Mouse (Mus musculus): ENCODE data around the gene Supt4a.

Gene Supt4a

DNA sequence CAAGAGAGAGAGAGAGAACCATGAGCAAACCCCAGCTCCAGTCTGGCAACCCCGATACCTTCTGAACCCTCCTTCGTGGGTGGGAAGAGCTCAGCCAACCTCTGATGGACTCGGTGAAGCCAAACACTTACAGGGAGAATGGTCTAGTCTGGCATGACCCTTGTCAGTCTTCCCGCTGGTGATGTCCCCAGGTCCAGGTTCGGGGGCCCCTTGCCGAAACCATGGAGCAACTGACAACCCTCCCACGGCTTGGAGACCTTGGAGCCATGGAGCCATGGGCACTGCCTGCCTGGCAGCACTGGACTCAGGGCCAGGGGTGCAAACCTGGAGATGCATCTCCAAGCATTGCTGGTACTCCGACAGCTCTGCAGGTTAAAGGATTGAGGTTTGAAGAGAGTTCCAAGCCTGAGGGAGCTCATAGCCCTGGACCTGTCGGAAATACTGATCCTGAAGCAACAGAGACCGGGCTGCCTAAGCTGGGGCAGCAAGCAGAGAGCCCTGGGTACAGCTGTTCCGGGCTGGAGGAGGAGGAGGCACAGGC, 23.9 kb downstream of the Supt4a start:
- in situ Hi-C loops (cut with MboI, MseI), result loop anchor here in 1 of 2 experiments (5.0 kb wide), 1 partner anchor 294 kb away; no protein-coding TSS in a partner anchor

DNA sequence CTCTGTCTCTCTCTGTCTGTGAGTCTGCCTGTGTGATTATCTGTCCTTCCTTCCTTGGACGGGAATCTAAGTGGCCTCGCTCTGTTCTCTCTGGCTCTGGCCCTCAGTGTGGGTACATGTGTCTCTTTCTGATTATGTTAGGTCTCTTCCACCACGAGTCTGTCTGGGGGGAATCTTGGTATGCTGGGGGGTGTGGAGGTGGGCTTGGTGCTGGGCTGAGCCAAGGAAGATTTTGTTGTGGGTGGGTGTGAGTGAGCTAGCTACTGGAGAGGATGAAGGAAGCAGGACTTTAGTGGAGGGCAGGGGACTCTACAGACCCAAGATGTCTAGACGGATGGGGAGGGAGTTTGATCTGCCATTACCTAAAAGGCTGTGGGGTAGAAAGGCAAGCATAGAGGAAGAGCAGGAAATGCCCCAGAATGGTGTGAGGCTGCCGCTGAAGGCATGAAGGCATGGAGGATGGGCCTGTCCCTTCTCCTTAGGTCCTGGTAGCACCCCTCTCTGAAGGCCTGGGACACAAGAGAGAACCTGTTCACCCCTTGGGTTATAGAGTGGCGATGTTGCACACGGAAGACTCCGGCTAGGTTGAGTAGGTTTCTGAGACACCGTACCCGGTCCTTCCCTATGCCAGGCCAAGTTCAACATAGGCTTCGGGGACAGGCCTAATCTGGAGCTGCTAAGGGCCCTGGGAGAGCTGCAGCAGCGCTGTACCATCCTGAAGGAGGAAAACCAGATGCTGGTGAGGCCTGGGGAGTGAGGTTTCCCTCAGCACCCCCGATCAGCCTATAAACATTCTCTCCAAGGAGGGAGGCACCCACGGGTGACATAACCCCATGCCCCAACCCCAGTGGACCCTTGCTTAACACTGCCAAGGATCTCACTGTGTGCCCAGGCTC, 24.7 kb downstream of the Supt4a start:
- in situ Hi-C loops (cut with MboI, MseI), result loop anchor here in 1 of 2 experiments (5.0 kb wide), 1 partner anchor 295 kb away; no protein-coding TSS in a partner anchor

DNA sequence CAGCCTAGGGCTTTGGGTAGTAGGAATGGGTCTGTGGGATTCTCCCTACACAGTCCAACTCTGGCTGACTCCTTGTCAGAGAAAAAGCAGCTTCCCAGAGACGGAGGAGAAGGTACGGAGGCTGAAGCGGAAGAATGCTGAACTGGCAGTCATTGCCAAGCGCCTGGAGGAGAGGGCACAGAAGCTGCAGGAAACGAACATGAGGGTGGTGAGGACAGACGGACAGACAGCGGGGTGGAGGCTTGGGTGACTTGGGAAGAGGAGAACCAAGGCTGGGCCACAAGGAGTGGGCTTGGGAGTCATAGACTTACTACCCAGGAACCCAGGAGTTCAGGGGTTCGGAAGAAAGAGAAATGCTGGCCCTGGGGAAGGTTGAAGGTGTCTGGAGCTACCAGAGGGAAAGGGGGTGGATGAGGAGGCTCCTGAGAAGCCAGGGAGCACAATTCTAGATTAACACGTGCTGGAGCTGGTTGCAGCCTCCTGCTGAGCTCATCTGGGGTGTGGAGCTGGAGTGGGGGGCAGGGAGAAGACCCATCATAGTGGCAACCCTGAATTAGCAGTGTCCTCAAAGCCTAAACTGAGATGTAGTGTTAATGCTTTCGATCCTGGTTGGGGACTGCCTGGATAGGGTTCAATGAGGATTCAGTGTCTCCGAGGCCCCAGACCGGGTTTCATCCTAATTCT, 25.5 kb downstream of the Supt4a start:
- in situ Hi-C loops (cut with MboI, MseI), result loop anchor here in 1 of 2 experiments (5.0 kb wide), 1 partner anchor 296 kb away; no protein-coding TSS in a partner anchor

DNA sequence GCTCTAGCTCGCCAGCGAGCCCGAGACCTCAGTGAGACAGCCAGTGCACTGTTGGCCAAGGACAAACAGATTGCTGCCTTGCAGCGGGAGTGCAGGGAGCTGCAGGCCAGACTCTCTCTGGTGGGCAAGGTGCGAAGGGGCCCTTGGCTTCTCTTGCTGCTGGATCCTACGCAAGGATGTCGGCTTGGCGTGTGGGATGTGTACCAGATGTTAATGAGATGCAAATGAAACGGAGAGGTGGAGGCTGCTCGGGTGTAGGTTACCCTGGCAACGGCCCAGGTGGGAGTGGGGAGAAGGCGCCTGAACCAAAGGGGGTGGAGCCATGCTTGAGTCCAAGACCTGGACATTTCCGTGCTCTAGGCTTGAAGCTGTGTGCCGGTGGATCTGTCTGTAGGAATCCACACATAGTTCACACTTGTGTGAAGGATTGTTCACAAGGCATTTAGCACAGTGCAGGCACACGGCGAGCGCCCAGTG, 26.2 kb downstream of the Supt4a start:
- in situ Hi-C loops (cut with MboI, MseI), result loop anchor here in 1 of 2 experiments (5.0 kb wide), 1 partner anchor 296 kb away; no protein-coding TSS in a partner anchor

DNA sequence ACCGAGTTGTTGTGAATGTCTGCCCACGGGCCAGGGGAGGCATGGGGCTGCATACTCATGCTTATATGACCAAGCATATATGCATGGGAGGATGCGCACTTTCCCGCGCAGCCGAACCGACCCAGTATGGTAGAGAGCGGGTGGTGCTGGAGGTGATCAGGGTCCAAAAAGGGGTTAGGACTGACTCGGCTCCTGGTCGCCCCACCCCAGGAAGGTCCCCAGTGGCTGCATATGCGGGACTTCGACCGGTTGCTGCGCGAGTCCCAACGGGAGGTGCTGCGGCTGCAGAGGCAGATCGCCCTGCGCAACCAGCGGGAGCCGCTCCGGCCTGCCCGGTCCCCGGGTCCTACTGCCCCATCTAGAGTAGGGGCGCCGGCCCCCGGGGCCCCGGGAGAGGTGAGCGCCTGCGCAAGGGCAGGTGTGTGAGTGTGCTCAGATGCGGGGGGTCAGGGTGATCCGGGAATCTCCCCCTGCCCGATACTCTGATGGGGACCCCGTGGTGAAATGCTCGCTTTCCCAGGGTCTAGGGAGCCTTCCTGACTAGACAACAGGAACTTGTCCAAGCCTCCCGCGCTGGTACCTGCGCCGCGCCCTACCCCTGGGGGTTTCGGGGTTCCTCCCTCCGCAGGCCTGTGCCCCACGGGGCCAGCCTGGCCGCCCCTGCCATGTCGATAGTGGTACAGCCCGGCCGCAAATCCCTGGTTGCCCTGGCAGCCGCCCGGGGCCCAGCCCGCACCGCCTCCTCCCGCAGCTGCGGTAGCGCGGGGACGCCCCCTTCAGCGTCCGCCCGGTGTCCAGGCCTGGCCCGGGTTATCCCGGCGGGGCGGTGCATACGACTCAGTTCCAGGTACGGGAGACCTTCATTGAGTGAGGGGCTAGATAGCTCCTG, 26.9 kb downstream of the Supt4a start:
- in situ Hi-C loops (cut with MboI, MseI), result loop anchor here in 1 of 2 experiments (5.0 kb wide), 1 partner anchor 297 kb away; no protein-coding TSS in a partner anchor

DNA sequence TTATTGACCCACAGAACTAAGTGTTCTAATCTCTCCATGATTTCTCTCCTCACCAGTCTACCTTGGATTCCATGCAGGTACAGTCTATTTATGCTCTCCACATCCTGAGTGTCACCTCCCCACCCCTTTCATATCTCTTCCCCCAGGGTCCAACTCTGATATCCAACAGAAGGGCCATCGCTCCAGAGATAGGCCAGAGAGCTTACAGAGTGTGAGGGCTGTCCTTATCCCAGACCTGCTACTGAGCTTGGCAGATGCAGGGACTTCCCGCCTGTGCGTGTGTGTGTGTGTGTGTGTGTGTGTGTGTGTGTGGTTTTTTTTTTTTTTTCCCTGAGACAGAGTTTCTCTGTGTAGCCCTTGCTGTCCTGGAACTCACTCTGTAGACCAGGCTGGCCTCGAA, 31.4 kb downstream of the Supt4a start:
- in situ Hi-C loops (cut with MboI, MseI), result loop anchor here (5.0 kb wide), 2 partner anchors 41 to 106 kb away; partner anchors contain the start of gene Rnf43 (in 1 of the 2)

DNA sequence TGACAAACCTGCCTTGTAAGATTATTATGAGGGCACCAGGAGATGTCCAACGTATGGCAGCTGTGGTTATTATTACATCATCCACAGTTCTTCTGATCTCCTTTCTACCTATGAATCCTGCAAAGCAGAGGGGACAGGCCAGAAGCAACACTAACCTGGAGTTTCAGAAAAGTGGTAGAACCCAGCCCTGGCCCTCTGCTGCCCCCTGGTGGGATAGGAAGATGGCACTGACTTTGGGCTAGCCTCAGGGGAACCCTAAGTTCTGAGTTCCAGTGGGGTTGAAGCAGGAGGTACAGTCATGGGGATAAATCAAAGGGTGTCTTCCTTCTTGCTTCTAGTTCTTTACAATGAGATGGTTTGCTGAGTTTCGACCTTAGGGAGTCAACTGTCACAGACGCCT, 33.6 kb downstream of the Supt4a start:
- in situ Hi-C loops (cut with MboI, MseI), result loop anchor here in 1 of 2 experiments (5.0 kb wide), 2 partner anchors 109 to 169 kb away; partner anchors contain the start of gene Rnf43

DNA sequence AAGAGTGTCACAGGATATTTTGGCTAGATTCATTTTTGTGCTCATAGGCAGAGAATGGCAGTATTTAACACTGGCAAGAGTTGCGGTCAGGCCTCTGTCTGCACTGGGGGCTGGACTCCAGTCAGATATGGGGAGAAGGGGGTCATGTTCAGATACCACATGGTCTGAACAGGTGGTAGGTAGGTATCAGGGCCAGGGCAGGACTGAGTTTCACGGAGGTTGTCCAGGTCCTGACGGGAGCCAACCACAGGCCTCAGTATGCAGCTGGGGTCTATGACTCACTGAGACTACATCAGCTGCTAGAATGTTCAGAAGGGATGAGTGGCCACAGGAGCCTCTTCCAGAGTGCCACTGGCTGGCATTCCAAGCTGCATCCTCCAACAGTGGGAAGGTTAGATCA, 35.0 kb downstream of the Supt4a start:
- in situ Hi-C loops (cut with MboI, MseI), result loop anchor here in 1 of 2 experiments (5.0 kb wide), 2 partner anchors 110 to 170 kb away; partner anchors contain the start of gene Rnf43

DNA sequence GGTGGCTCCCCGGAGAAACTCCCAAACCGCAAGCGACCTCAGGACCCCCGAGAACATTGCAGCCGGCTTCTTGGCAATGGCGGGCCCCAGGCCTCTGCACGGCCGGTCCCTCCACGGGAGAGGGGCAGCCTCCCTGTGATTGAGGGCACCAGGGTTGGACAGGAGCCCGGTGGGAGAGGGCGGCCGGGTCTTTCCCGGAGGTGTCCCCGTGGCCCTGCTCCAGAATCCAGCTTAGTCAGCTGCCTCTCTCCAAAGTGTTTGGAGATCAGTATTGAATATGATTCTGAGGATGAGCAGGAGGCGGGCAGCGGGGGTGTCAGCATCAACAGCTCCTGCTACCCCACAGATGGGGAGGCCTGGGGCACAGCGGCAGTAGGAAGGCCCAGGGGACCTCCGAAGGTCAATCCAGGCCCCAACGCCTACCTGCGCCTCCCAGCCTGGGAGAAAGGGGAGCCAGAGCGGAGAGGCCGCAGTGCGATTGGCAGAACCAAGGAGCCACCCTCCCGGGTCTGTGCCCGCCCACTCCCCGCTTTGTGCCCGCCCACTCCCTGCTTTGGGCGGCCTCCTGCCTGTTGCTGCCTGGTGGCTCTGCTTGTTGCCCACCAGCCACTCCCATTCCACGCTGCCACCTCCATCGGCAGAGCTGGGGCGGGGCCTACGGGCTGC, 40.9 kb downstream of the Supt4a start:
- in situ Hi-C loops (cut with MboI, MseI), result no loop called here

DNA sequence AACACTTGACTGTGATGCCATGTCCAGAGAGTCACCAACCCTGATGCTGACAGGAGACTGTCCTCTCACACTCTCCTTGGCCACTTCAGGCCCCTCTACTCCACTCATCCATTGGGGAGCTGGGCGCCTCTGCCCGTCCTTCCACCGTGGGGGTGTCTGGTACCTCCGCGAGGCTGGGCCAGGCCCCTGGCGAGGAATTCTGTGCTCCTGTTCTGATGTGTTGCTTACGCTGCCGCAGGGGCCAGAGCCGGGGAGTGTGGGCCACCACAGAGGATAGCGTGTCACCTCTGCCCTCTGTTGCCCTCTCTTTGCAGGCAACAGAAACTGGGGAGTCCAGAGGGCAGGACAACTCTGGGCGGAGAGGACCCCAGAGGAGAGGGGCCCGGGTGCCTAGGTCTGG, 41.6 kb downstream of the Supt4a start:
- in situ Hi-C loops (cut with MboI, MseI), result no loop called here

DNA sequence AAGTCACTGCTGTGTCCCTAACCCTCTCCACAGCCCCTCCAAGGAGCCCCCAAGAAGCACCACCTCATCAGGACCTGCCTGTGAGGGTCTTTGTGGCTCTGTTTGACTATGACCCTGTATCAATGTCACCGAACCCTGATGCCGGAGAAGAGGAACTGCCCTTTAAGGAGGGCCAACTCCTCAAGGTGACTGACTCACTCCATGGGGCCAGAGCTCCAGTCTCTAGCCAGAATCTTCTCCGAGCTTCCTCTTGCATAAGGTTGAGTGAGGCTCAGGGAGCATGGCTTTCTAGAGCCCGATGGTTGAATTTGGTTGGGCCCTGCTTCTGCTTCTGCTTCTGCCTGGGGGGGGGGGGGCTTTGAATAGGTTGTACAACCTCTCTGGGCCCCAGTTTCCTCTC, 42.0 kb downstream of the Supt4a start:
- in situ Hi-C loops (cut with MboI, MseI), result no loop called here

DNA sequence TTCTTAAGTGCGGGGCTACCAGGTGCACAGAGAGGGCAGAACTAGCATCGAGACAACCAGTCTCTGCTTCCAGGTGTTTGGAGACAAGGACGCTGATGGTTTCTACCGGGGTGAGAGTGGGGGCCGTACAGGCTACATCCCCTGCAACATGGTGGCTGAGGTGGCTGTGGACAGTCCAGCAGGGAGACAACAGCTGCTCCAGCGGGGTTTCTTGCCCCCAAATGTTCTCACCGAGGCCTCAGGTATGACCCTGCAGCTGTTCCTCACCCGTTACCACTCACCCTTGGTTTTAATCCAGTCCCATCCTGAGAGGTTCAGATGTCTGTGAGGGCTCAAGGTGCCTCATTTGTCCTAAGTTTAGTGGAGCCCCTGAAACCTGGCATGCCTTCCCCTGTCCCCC, 42.8 kb downstream of the Supt4a start:
- in situ Hi-C loops (cut with MboI, MseI), result no loop called here

DNA sequence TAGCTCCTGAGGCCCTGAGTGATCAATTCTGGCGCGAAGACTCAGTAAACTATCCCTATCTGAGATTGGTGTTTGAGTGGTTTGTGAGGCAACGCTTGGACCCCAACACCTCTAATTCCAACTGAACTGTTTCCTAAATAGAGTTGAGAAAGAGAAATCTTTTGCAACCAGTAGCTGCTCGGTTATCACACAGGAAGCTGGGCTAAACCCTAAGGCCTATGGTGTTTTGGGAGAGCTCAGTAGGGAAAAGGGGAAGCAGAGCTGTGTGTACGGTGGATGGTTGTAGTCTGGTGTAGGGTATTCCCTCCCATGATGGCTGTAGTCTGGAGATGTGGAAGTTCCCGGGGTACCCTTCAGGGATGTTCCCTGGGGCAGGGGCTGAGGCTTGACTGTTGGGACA, 52.7 kb downstream of the Supt4a start:
- in situ Hi-C loops (cut with MboI, MseI), result no loop called here

Data from T-helper 17 cell (primary cell).